Mouse (Mus musculus): ENCODE data around the gene Faxc.

DNA sequence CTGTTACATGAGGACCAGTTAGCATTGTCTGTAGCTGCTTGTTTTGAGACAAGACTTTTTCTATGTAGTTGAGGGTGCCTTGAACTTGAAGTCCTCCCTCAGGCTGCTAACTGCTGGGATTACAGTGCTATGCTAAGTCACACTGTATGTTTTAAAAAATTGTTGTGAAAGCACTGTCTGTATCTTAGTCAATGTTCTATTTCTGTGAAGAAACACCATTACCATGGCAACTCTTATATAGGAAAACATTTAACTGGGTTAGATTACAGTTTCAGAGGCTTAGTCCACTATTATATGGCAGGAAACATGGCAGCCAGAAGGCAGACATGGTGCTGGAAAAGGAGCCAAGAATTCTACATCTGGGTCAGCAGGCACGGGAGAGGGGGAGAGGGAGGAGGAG lies 40.8 kb downstream of the Faxc start:
- TF ChIP-seq GATA1 (IDR thresholded peaks at IDR 0.05; ENCODE audit: low read depth, low read length) (no peak), MAX (IDR thresholded peaks at IDR 0.05; ENCODE audit: low read length) (no peak), JUND (IDR thresholded peaks at IDR 0.05; ENCODE audit: low read depth, low read length) (no peak), HCFC1 (IDR thresholded peaks at IDR 0.05; ENCODE audit: low read depth, low read length) (no peak), ETS1 (IDR thresholded peaks at IDR 0.05; ENCODE audit: low read depth, low read length) (no peak), CTCF (IDR thresholded peaks at IDR 0.05 in 2 of 3, conservative IDR thresholded peaks at IDR 0.05 in 1 of 3; ENCODE audit: control insufficient read depth in 1 of 3, insufficient read depth in 1 of 3, low read depth in 2 of 3, low read length in 3 of 3, poor library complexity in 1 of 3, severe bottlenecking in 1 of 3) (no peak), POLR2A (IDR thresholded peaks at IDR 0.05; ENCODE audit: control insufficient read depth in 1 of 2, insufficient read depth in 1 of 2, low read depth in 1 of 2, low read length in 2 of 2, poor library complexity in 1 of 2) (no peak)
